Mouse (Mus musculus) limb, embryonic 12.5 days (tissue): ENCODE measurements around the gene Rab42. TPM values are rescaled to one million over a fixed set of nuclear protein-coding genes. Genes with fewer than 3 reads are reported as not detected.
"Not testable (repeated sequence)": the region's sequence is repeated elsewhere in the genome, so short reads cannot be mapped to it uniquely, and the experiment has no call there.

Experiments
- ATAC-seq: fragments of 200-750 bp; cut with Nextera tagmentation; 2 replicates; pipeline ENCODE4 v1.8.0; 2017; ENCODE audit warnings: low read depth, moderate TSS enrichment; ENCODE audit not compliant: insufficient number of reproducible peaks, insufficient read depth, low FRiP score, low TSS enrichment
- H3K27ac ChIP-seq: fragments of 300-500 bp; sonication (generic); 2 replicates; pipeline ENCODE4 v1.5.1; 2016; ENCODE audit warnings: mild to moderate bottlenecking, moderate library complexity
- H3K27me3 ChIP-seq: fragments of 300-500 bp; sonication (generic); 2 replicates; pipeline ENCODE4 v1.6.1; 2016; ENCODE audit warnings: mild to moderate bottlenecking, moderate library complexity
- H3K36me3 ChIP-seq: fragments of 300-500 bp; sonication (generic); 2 replicates; pipeline ENCODE4 v1.6.1; 2016; ENCODE audit warnings: mild to moderate bottlenecking, moderate library complexity
- H3K4me1 ChIP-seq: fragments of 300-500 bp; sonication (generic); replicated peaks from 2 replicates; pipeline ENCODE4 v1.6.1; 2016
- H3K4me2 ChIP-seq: fragments of 300-500 bp; sonication (generic); 2 replicates; pipeline ENCODE4 v1.6.1; 2016; ENCODE audit warnings: mild to moderate bottlenecking, moderate library complexity
- H3K4me3 ChIP-seq: fragments of 300-500 bp; sonication (generic); replicated peaks from 2 replicates; pipeline ENCODE4 v1.5.1; 2016; ENCODE audit warnings: mild to moderate bottlenecking
- H3K9ac ChIP-seq: fragments of 300-500 bp; sonication (generic); replicated peaks from 2 replicates; pipeline ENCODE4 v1.6.1; 2016; ENCODE audit warnings: mild to moderate bottlenecking, moderate library complexity
- H3K9me3 ChIP-seq: fragments of 300-500 bp; sonication (generic); 2 replicates; pipeline ENCODE4 v1.6.1; 2016; ENCODE audit warnings: mild to moderate bottlenecking, moderate library complexity
- WGBS: fragments of 180-500 bp; shearing (Covaris S2); methylation state at CpG from one replicate; pipeline ENCODE4 v1.1.7; 2016; 5-methylcytosine and 5-hydroxymethylcytosine counted together
- polyA plus RNA-seq: library from polyadenylated mRNA; unstranded; fragments of >200 nt; fragmentation: Nextera tagmentation; extraction: Ambion mirVana; gene quantifications from 2 replicates; pipeline ENCODE4 v1.2.1, GENCODE M21; 2016

The Rab42 gene
- polyA plus RNA-seq, 1 experiment from 2014 or later, result 1.5 TPM

DNA sequence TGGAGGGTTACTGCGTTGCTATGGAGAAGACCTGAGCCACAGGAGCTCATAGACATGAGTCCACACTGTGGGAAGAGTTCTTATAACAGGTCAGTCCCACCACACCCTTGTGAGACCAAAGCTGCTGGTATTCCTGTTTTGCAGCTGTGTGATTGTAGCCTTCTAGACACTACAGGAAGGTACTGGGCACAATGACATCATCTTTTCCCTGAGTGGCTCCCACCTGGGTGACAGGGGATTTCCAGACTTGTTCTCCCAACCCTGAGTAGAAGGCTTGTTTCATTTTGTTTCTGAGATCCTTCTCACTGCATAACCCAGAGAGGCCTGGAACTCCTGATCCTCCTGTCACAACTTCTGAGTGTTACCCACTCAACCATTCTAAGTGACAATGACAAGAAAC is 3.3 kb downstream of the Rab42 start:
- WGBS, result 92% methylated on average over 1 of the region's 1 CpGs
- no peak overlapping the region for H3K9ac ChIP-seq
- ATAC-seq, result no peak

DNA sequence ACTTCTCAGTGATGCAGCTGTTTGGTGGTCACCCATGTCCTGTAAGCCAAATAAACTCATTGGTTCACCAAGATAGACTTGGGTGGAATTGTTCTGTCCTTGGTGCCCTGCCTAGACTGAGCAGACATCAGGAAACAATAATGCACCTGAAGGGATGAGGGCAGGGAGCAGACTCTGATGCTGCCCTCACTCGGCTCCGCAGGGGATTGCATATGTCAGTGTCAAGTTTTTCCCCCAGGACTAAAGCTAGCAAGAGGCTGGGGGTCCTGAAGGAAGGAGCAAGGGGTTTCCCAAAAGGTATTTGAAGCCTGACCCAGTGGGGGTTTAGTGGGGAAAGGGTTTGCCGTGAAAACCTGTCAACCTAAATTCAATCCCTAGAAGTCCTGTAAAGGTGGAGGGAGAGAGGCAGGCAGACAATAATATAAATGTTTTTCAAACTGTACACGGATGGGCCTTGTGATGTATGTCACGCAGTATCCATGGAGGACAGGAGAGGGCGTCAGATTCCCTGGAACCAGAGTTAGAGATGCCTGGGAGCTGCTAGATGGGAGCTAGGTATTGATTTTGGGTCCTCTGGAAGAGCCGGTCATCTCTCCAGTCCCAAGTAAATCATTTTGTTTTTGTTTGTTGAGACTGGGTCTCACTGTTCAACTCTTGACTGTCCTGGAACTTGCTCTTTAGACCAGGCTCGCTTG is 7.3 kb downstream of the Rab42 start:
- H3K27me3 ChIP-seq, result no peaks in the 10 kb centered on the region
- peaks cover 39% of the 10 kb centered on the region for H3K36me3 ChIP-seq
- H3K27ac ChIP-seq, result no peak overlapping the region
- H3K4me1 ChIP-seq, result no peaks in the 10 kb centered on the region
- H3K4me3 ChIP-seq, result no peak overlapping the region
- H3K9me3 ChIP-seq, result 0 out of 2 replicates have a peak, but pooled peaks cover 4% of the 10 kb centered on the region
- H3K4me2 ChIP-seq, result no peak overlapping the region
- no peak overlapping the region for H3K9ac ChIP-seq
- ATAC-seq, result no peak
- 49% methylated on average over 8 of the region's 8 CpGs for WGBS

More for the DNA sequence above, 3.3 kb downstream of the Rab42 start:
- Histone ChIP-seq H3K36me3 (no peaks in the 10 kb centered on the region), H3K4me3 (no peak overlapping the region), H3K4me1 (peaks cover 8% of the 10 kb centered on the region), H3K9me3 (no peaks in the 10 kb centered on the region), H3K27ac (no peak overlapping the region), H3K4me2 (no peak overlapping the region), H3K27me3 (no peaks in the 10 kb centered on the region)

DNA sequence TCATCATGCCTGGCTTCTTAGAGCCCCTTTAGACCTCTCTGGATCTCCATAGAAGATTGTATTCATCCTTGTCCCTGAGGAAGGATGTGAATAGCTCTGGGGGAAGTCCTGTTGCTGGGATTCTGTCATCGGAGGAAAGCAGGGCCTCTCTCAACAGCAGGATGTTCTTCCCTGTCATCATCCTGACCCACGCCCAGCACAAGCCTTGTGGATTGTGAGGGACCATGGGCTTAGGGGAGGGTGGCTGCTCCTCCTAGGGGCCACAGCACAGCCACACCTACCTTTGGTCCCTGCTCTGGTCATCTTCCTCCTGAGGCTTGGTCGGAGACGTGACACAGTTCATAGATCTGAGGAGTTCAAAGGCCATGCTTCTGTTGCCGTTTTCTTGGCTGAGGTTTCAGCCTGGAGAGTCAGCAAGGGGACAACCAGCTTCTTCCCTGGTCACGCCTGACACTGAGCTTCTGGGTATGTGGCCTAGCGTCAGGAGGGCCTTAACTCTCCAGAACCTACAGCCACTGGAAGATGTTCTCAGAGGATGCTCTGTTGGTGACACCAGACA is 9.4 kb downstream of the Rab42 start:
- Histone ChIP-seq H3K36me3 (peaks cover 54% of the 10 kb centered on the region), H3K4me2 (no peak overlapping the region), H3K27me3 (no peaks in the 10 kb centered on the region), H3K9me3 (0 out of 2 replicates have a peak, but pooled peaks cover 4% of the 10 kb centered on the region), H3K4me1 (no peaks in the 10 kb centered on the region), H3K27ac (no peak overlapping the region), H3K9ac (no peak overlapping the region), H3K4me3 (no peak overlapping the region)
- no peak for ATAC-seq
- 86% methylated on average over 7 of the region's 7 CpGs for WGBS

DNA sequence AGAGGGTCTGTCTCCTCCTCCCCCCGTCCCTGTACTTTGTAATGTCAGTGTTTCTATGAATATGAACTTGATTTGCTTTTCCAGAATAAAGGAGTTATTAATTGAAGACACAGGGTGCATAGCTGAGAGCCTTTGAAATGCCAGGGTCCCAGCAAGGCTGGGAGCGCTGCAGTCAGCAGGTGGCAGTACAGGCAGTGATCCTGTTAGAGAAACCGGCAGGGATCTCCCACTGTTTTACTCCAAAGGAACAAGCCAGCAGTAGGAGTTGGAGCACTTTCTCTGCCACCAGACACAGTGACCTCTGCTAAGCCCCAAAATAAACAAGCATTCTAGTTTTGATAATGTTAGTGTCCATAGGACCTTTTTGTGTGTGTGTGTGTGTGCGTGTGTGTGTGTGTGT is 10.2 kb downstream of the Rab42 start:
- Histone ChIP-seq H3K9me3 (0 out of 2 replicates have a peak, but pooled peaks cover 4% of the 10 kb centered on the region), H3K4me1 (no peaks in the 10 kb centered on the region), H3K9ac (no peak overlapping the region), H3K36me3 (peaks cover 54% of the 10 kb centered on the region), H3K27me3 (no peaks in the 10 kb centered on the region), H3K27ac (no peak overlapping the region), H3K4me2 (no peak overlapping the region), H3K4me3 (no peak overlapping the region)
- no peak for ATAC-seq
- 46% methylated on average over 4 of the region's 4 CpGs for WGBS

DNA sequence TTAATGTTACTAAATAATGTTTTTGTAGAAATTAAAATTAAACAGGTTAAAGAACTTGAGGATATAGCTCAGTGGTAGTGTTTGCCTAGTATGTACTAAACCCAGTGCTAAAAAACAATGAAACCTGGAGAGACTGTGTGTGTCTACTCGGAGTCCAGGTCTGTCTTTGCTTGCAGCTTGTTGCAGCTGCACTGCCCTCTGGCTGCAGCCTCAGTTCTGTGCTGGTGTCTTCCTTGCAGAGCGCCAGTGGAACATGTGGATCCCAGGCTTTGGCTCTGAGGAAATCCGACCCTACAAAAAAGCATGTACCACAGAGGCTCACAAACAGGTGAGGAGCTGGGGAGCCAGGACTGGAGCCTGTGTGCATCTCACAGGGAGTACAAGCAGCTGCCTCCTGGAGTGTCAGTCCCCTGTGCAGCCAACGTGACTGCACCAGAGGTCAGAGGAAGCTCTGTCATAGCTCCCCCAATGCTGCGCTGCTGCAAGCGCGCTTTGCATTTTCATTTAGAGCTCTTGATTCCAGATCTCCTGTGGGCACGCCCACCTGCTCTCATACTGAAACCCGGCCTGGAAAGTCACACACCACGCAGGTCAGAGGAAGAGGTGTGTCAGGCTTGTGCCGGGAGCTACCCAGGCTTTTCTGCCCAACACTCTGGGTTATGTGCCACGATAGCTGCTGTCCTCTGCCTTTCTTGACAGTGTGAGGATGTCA is 11.4 kb downstream of the Rab42 start:
- Histone ChIP-seq H3K9ac (no peak overlapping the region), H3K4me3 (no peak overlapping the region), H3K27me3 (no peaks in the 10 kb centered on the region), H3K36me3 (peaks cover 59% of the 10 kb centered on the region), H3K27ac (no peak overlapping the region), H3K4me2 (no peak overlapping the region), H3K9me3 (0 out of 2 replicates have a peak, but pooled peaks cover 4% of the 10 kb centered on the region), H3K4me1 (no peaks in the 10 kb centered on the region)
- 83% methylated on average over 12 of the region's 12 CpGs for WGBS
- no peak for ATAC-seq

DNA sequence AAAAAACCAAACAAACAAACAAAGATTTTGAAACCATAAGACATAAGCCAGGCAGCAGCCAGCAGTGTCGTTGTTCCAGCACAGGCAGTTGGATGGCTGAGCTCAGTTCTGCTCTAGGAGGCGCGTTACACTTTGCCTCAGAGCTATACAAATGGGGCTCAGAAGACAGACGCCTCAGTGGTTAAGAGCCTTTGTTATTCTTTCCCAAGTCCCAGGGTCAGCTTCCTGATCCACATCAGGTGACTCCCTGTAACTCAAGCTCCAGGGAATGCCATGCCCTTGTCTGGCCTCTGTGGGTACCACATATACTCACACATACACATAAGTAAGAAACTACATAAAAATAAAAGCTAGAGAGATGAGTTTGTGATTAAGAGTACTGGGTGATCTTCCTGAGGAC is 12.1 kb downstream of the Rab42 start:
- Histone ChIP-seq H3K4me3 (no peak overlapping the region), H3K4me2 (no peak overlapping the region), H3K9me3 (0 out of 2 replicates have a peak, but pooled peaks cover 4% of the 10 kb centered on the region), H3K4me1 (no peaks in the 10 kb centered on the region), H3K9ac (no peak overlapping the region), H3K36me3 (peaks cover 66% of the 10 kb centered on the region), H3K27me3 (no peaks in the 10 kb centered on the region), H3K27ac (no peak overlapping the region)
- 92% methylated on average over 4 of the region's 4 CpGs for WGBS
- ATAC-seq, result no peak

DNA sequence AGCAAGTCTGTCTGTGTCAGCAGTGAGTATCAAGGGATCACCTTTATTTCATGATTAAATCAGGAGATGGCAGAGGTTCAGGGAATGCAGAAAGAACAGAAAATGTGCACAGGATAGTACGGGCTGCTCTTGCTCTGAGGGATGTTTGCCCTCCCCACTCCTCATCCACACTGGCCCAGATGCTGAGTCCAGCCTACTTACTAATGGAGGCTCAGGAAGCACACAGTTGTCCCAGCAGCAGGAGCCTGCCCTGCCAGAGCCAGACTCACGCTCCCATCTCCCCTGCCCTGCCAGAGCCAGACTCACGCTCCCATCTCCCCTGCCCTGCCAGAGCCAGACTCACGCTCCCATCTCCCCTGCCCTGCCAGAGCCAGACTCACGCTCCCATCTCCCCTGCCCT is 14.3 kb downstream of the Rab42 start:
- not testable (repeated sequence) for H3K27ac ChIP-seq, H3K4me2 ChIP-seq, H3K9me3 ChIP-seq, ATAC-seq, H3K4me1 ChIP-seq, H3K4me3 ChIP-seq, H3K27me3 ChIP-seq, H3K9ac ChIP-seq
- 70% methylated on average over 3 of the region's 5 CpGs for WGBS
- H3K36me3 ChIP-seq, result peaks cover 75% of the 10 kb centered on the region

DNA sequence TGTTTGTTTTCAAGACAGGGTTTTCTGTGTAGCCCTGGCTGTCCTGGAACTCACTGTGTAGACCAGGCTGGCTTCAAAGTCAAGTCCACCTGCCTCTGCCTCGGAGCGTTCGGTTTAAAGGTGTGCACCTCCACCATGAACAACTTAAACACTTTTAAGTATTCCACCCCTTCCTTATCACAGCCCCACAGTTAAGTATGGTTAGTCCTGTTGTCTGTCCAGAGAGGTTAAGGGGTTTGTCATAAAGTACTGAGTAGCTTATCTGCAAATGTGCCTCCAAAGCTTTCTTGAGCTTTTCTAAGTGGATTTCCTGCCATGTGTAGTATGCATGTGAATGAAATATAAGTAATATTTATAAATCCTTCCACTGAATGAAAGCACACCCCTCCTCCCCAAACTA is 27.2 kb downstream of the Rab42 start:
- peak overlapping the region; percentile 1; the same call in 1 of the 2 replicates for H3K4me2 ChIP-seq
- H3K4me3 ChIP-seq, result no peak overlapping the region
- peaks cover 13% of the 10 kb centered on the region for H3K4me1 ChIP-seq
- no peak for ATAC-seq
- H3K9me3 ChIP-seq, result no peaks in the 10 kb centered on the region
- H3K36me3 ChIP-seq, result peaks cover 10% of the 10 kb centered on the region
- H3K9ac ChIP-seq, result no peak overlapping the region
- H3K27ac ChIP-seq, result no peak overlapping the region
- WGBS, result 93% methylated on average over 3 of the region's 3 CpGs
- H3K27me3 ChIP-seq, result no peaks in the 10 kb centered on the region

DNA sequence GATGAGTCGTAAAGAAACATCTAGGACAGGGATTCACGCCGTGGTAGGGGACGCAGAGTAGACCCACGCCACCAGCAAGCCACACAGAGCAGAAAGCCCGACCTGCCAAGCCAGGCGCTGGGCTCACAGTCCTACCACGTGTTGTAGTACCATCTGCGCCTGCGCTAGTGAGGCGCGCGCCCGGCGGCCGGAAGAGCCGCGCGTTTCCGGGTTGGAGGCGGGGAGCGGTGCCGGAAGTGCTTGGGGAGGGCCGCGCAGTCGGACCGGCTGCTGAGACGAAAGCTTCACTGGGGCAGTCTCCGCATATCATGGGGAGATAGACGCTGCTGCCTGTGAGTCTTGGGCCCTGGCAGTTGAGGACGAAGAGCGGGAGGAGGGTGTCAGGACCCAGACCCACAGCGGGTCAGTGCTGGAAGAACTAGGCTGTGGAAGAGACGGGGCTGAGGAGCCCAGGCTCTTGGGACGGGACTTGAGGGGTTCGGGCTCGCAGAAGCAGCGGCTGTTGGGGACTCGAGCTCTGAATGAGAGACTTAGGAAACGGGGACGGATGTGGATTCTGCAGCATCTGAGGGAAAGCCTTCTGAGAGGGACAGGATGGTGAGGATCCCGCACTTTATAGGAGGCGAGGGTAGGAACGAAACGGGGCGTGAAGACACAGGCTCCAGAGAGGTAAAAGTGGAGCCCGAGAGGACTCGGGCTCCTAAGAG is 28.9 kb downstream of the Rab42 start, which contains the start of gene Taf12:
Gene Taf12 (plus strand): TSS at position 220 of the 707 bp plus-strand sequence.
- WGBS, result under 1% methylated on average over 48 of the region's 48 CpGs
- H3K36me3 ChIP-seq, result peaks cover 5% of the 10 kb centered on the region; the same call in 1 of the 2 replicates
- H3K27me3 ChIP-seq, result no peaks in the 10 kb centered on the region
- H3K9me3 ChIP-seq, result no peaks in the 10 kb centered on the region
- H3K4me1 ChIP-seq, result peaks cover 13% of the 10 kb centered on the region
- ATAC-seq, result peak; percentile 64
- H3K9ac ChIP-seq, result peak within 1 kb of the TSS; percentile 80
- H3K4me3 ChIP-seq, result peak within 1 kb of the TSS; percentile 59
- H3K27ac ChIP-seq, result peak within 1 kb of the TSS; percentile 84
- H3K4me2 ChIP-seq, result peak within 1 kb of the TSS; percentile 81

DNA sequence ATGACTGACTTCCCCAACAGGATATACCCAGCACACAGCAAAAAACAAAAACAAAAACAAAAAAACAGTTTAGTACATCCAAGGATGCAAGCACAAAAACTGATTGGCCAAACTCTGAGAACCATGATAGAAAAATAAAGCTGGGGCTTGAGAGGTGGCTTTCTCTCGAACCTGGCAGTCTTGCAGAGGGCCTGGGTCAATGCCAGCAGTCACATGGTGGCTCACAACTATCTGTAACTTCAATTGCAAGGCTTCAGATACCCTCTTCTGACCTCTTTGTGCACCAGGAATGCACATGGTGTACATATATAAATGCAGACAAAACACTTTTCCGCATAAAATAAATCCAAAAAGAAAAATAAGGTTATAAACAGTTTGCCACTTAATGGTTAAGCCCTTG is 30.0 kb downstream of the Rab42 start:
- H3K4me1 ChIP-seq, result peaks cover 13% of the 10 kb centered on the region
- ATAC-seq, result no peak
- H3K9ac ChIP-seq, result 0 out of 2 replicates have a peak overlapping the region, but pooled peaks have one; percentile 18
- peaks cover 5% of the 10 kb centered on the region; the same call in 1 of the 2 replicates for H3K36me3 ChIP-seq
- peak overlapping the region; percentile 81 for H3K4me2 ChIP-seq
- H3K9me3 ChIP-seq, result no peaks in the 10 kb centered on the region
- peak overlapping the region; percentile 59; the same call in 1 of the 2 replicates for H3K4me3 ChIP-seq
- H3K27ac ChIP-seq, result no peak overlapping the region
- H3K27me3 ChIP-seq, result no peaks in the 10 kb centered on the region
- WGBS, result 71% methylated on average over 2 of the region's 2 CpGs
